Mouse (Mus musculus) right cerebral cortex, postnatal 25 days (tissue): ENCODE measurements around the gene Trim34a.
A peak's percentile ranks its signal among the peaks of the same experiment; 100 is the strongest.
"Not testable (repeated sequence)": the region's sequence is repeated elsewhere in the genome, so short reads cannot be mapped to it uniquely, and the experiment has no call there.

Experiments used
- DNase-seq: peaks from one replicate; pipeline ENCODE4 v3.0.0; 2022

Gene Trim34a

GRCm38 (mm10) chr7:104244287-104245181 is at the start of gene Trim34a:
Trim34a (plus strand) TSS chr7:104244457.
- DNase-seq: peak; percentile 6

DNA sequence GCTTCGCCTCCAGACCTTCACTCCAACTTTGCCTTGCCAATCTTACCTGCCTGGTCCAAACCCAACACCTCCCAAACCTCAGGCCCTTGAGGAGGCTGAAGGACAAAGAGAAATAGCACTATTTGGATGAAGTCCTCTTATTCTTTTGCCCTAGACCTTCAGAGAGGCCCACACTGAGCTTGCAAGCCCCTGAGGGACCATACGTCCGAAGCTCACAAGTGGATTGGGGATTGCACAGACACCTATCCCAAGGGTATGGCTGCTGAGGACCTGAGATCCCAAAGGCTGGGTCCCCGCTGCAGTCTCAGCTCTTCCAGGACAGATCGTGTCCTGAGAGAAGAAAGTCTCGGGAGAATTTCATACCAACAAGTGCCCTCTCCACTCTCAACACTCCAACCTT is 48.4 kb upstream of the Trim34a start, which contains the start of gene Olfr649:
Gene Olfr649 (minus strand): TSS at position 101 of the 400 bp plus-strand sequence.
- DNase-seq: no peak

GRCm38 (mm10) chr7:104199822-104200221 is 44.4 kb upstream of the Trim34a start:
- peak; percentile 22 for DNase-seq

GRCm38 (mm10) chr7:104206197-104206596 is 38.1 kb upstream of the Trim34a start:
- DNase-seq: no peak

DNA sequence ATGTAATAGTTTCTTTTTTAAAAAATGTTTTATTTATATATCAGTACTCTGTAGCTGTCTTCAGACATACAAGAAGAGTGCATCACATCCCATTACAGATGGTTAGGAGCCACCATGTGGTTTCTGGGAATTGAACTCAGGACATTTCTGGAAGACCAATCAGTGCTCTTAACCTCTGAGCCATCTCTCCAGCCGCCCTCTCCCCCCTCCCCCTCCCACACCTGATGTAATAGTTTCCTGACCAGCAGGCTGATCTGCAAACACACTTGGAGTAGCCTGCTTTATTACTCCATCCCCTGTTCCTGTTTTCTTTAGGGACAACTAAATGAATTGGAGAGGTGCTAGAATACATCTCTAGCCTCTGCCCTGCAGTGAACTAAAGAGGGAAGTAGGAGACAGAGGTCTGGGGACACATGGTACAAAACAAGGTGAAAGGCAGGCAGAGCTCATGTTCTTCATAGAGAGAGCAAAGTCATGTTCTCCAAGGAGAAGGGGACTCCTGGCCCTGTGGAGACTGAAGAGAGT is 28.2 kb upstream of the Trim34a start:
- no peak for DNase-seq

- no peak for DNase-seq
Measured at GRCm38 (mm10) chr7:104217881-104218280, 26.4 kb upstream of the Trim34a start.

- DNase-seq: no peak
Measured at GRCm38 (mm10) chr7:104218701-104219569, 25.3 kb upstream of the Trim34a start, which contains the start of gene Trim6. Trim6 (plus strand) TSS chr7:104218793.

- DNase-seq: no peak
Measured at GRCm38 (mm10) chr7:104231203-104231602, 13.1 kb upstream of the Trim34a start.

GRCm38 (mm10) chr7:104240857-104241256 is 3.4 kb upstream of the Trim34a start:
- no peak for DNase-seq

DNA sequence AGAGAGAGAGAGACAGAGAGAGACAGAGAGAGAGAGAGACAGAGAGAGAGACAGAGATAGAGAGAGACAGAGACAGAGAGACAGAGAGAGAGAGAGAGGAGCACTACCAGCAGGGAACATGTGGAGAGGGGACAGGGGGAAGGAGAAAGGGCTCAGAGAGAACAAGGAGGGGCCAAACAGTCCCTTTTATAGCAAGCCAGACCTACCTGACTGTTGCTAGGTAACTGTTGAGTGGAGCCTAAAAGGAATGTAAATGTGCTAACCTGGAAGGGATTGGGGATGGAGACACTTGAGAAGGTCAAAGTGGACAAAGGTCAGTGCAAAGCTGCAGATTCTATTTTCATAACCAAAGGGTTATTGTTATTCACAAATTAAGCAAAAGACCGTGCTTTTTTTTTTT is 641 bp upstream of the Trim34a start:
- DNase-seq: no peak

- not testable (repeated sequence) for DNase-seq
Measured at GRCm38 (mm10) chr7:104260380-104260779, 16.1 kb downstream of the Trim34a start.

GRCm38 (mm10) chr7:104265335-104265734 is 21.1 kb downstream of the Trim34a start:
- not testable (repeated sequence) for DNase-seq

DNA sequence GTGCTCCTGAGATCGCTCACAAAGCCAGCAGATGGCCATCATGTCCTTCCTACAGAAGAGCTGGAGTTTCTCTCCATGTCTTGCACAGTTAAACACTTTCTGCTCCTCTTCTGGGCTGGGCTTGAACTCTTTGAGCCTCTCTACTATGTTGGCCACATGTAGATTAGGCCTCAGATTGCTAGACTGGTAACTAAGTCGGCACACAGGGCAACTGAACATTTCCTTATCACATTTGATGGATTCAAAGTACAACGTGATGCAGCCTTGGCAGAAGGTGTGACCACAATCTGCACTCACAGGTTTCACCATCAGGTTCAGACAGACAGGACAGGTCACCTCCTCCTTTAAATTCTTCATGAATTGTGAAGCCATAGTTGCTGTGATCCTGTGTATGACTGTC is 35.1 kb downstream of the Trim34a start:
- not testable (repeated sequence) for DNase-seq

GRCm38 (mm10) chr7:104287576-104288443 is 43.6 kb downstream of the Trim34a start, which contains the start of gene Trim5:
Trim5 (minus strand) TSS chr7:104288094.
- not testable (repeated sequence) for DNase-seq

- no peak for DNase-seq
Measured at GRCm38 (mm10) chr7:104290641-104291040, 46.4 kb downstream of the Trim34a start.

GRCm38 (mm10) chr7:104291638-104292400 is 47.6 kb downstream of the Trim34a start:
- DNase-seq: no peak
